Mouse (Mus musculus) CH12.LX (cell line): ENCODE measurements around the gene Fgfr2.

ENCODE experiments used
- CTCF ChIP-seq, 2 experiments: IDR thresholded peaks in 1 of 2; conservative IDR thresholded peaks in 1 of 2; 2 replicates each; pipeline ENCODE4 v1.5.1; 2011 to 2012; ENCODE audit warnings: low read depth in 2 of 2, low read length in 2 of 2, improper control_type of control experiment in 1 of 2, inconsistent platforms in 1 of 2, mild to moderate bottlenecking in 1 of 2, moderate library complexity in 1 of 2
- ELF1 ChIP-seq: IDR thresholded peaks from 2 replicates; pipeline ENCODE4 v1.6.1; 2014; ENCODE audit warnings: low read depth, mild to moderate bottlenecking, inconsistent platforms, low read length, improper control_type of control experiment
- JUN ChIP-seq: IDR thresholded peaks from 2 replicates; pipeline ENCODE4 v1.6.1; 2011; ENCODE audit warnings: low read depth, mild to moderate bottlenecking, low read length, improper control_type of control experiment, moderate library complexity; ENCODE audit not compliant: insufficient read depth
- MAFK ChIP-seq: IDR thresholded peaks from 2 replicates; pipeline ENCODE4 v1.6.1; 2011; ENCODE audit warnings: low read length, improper control_type of control experiment; ENCODE audit not compliant: insufficient replicate concordance
- SMC3 ChIP-seq: IDR thresholded peaks from 2 replicates; pipeline ENCODE4 v1.6.1; 2011; ENCODE audit warnings: low read depth, low read length, improper control_type of control experiment

GRCm38 (mm10) chr7:130762071-130762897 is 2360.9 kb downstream of the Fgfr2 start:
- TF ChIP-seq ELF1 = 0 out of 2 replicates have a peak, but pooled peaks have one; percentile 18
- no peak for TF ChIP-seq MAFK
- peak; percentile 74 for TF ChIP-seq SMC3
- TF ChIP-seq CTCF (conservative IDR thresholded peaks at IDR 0.05 in 1 of 2, IDR thresholded peaks at IDR 0.05 in 1 of 2; ENCODE audit: low read depth in 2 of 2, low read length in 2 of 2) = peak; percentile 57 to 84
- TF ChIP-seq JUN = no peak
